Mouse (Mus musculus) heart, adult 8-10 months (tissue): ENCODE data around the gene Mfn2. TPM values are rescaled to one million over a fixed set of nuclear protein-coding genes. Genes with fewer than 3 reads are reported as not detected.

Source experiments
- DNase-seq: peaks from one replicate; pipeline ENCODE4 v3.0.0; 2022; ENCODE audit warnings: low spot score
- total RNA-seq, 4 experiments: library from RNA; stranded (reverse); gene quantifications; 2 replicates each; pipeline ENCODE4 v1.2.4; 2022

Gene Mfn2
- total RNA-seq, 4 experiments from 2014 or later, result 664 to 803 (median 747) TPM

GRCm38 (mm10) chr4:147918459-147919121, 14.1 kb upstream of the Mfn2 start:
- DNase-seq, result no peak

- DNase-seq, result no peak
These were observed 5.0 kb upstream of the Mfn2 start for GRCm38 (mm10) chr4:147909486-147909885.

GRCm38 (mm10) chr4:147906230-147906629, 1.7 kb upstream of the Mfn2 start:
- no peak for DNase-seq

- DNase-seq, result no peak
These were observed 671 bp upstream of the Mfn2 start for GRCm38 (mm10) chr4:147905090-147905659.

- no peak for DNase-seq
These were observed 903 bp downstream of the Mfn2 start for GRCm38 (mm10) chr4:147903601-147904000.

GRCm38 (mm10) chr4:147902906-147903500, 1.5 kb downstream of the Mfn2 start:
- no peak for DNase-seq

GRCm38 (mm10) chr4:147900452-147900851, 4.1 kb downstream of the Mfn2 start:
- peak; percentile 68 for DNase-seq

- peak; percentile 62 for DNase-seq
These were observed 7.2 kb downstream of the Mfn2 start for GRCm38 (mm10) chr4:147897348-147897747.

GRCm38 (mm10) chr4:147896411-147896810, 8.1 kb downstream of the Mfn2 start:
- DNase-seq, result no peak

- no peak for DNase-seq
These were observed 8.6 kb downstream of the Mfn2 start for GRCm38 (mm10) chr4:147895815-147896330.

GRCm38 (mm10) chr4:147890341-147890740, 14.2 kb downstream of the Mfn2 start:
- DNase-seq, result no peak

- no peak for DNase-seq
These were observed 16.3 kb downstream of the Mfn2 start for GRCm38 (mm10) chr4:147888237-147888636.

- no peak for DNase-seq
These were observed 17.2 kb downstream of the Mfn2 start for GRCm38 (mm10) chr4:147887277-147887676.

GRCm38 (mm10) chr4:147886158-147886557, 18.3 kb downstream of the Mfn2 start:
- no peak for DNase-seq

- DNase-seq, result no peak
These were observed 20.4 kb downstream of the Mfn2 start for GRCm38 (mm10) chr4:147884138-147884537.

GRCm38 (mm10) chr4:147883041-147883440, 21.5 kb downstream of the Mfn2 start:
- no peak for DNase-seq

GRCm38 (mm10) chr4:147881792-147882191, 22.7 kb downstream of the Mfn2 start:
- no peak for DNase-seq

- DNase-seq, result no peak
These were observed 24.6 kb downstream of the Mfn2 start for GRCm38 (mm10) chr4:147879865-147880264.

- no peak for DNase-seq
These were observed 25.0 kb downstream of the Mfn2 start for GRCm38 (mm10) chr4:147879456-147879855.

GRCm38 (mm10) chr4:147878537-147878936, 26.0 kb downstream of the Mfn2 start:
- no peak for DNase-seq

GRCm38 (mm10) chr4:147875852-147876575, 28.5 kb downstream of the Mfn2 start:
- DNase-seq, result no peak

GRCm38 (mm10) chr4:147869238-147869637, 35.3 kb downstream of the Mfn2 start:
- DNase-seq, result no peak
